Mouse (Mus musculus): ENCODE measurements around the gene Nbea. TPM values are rescaled to one million over a fixed set of nuclear protein-coding genes. Genes with fewer than 3 reads are reported as not detected.
"Not testable (repeated sequence)": the region's sequence is repeated elsewhere in the genome, so short reads cannot be mapped to it uniquely, and the experiment has no call there.

The Nbea gene
- polyA plus RNA-seq, 1 experiment from 2014 or later = 13.9 TPM

GRCm38 (mm10) chr3:55649541-55649940, 534.0 kb downstream of the Nbea start:
- Histone ChIP-seq H3K36me3 (peaks cover 9% of the 10 kb centered on the region; the same call in 1 of the 2 replicates), H3K27ac (no peak overlapping the region), H3K9me3 (no peaks in the 10 kb centered on the region), H3K27me3 (ENCODE audit: insufficient read depth, poor library complexity, severe bottlenecking) (no peaks in the 10 kb centered on the region), H3K4me3 (no peak overlapping the region), H3K4me1 (replicated peaks) (peaks cover 15% of the 10 kb centered on the region)
- 69% methylated on average over 5 of the region's 5 CpGs for WGBS
- no peak for DNase-seq (ENCODE audit: low spot score)

GRCm38 (mm10) chr3:55648299-55648698, 535.2 kb downstream of the Nbea start:
- DNase-seq (ENCODE audit: low spot score) = no peak
- H3K36me3 ChIP-seq = peaks cover 10% of the 10 kb centered on the region
- 83% methylated on average over 4 of the region's 4 CpGs for WGBS
- no peaks in the 10 kb centered on the region for H3K9me3 ChIP-seq
- no peak overlapping the region for H3K4me3 ChIP-seq
- H3K27me3 ChIP-seq (ENCODE audit: insufficient read depth, poor library complexity, severe bottlenecking) = no peaks in the 10 kb centered on the region
- H3K4me1 ChIP-seq (replicated peaks) = peaks cover 22% of the 10 kb centered on the region
- H3K27ac ChIP-seq = no peak overlapping the region

GRCm38 (mm10) chr3:55647176-55647575, 536.3 kb downstream of the Nbea start:
- Histone ChIP-seq H3K9me3 (no peaks in the 10 kb centered on the region), H3K27me3 (ENCODE audit: insufficient read depth, poor library complexity, severe bottlenecking) (no peaks in the 10 kb centered on the region), H3K4me1 (replicated peaks) (peaks cover 22% of the 10 kb centered on the region), H3K4me3 (no peak overlapping the region), H3K36me3 (peaks cover 15% of the 10 kb centered on the region), H3K27ac (no peak overlapping the region)
- no peak for DNase-seq (ENCODE audit: low spot score)
- 84% methylated on average over 6 of the region's 6 CpGs for WGBS

DNA sequence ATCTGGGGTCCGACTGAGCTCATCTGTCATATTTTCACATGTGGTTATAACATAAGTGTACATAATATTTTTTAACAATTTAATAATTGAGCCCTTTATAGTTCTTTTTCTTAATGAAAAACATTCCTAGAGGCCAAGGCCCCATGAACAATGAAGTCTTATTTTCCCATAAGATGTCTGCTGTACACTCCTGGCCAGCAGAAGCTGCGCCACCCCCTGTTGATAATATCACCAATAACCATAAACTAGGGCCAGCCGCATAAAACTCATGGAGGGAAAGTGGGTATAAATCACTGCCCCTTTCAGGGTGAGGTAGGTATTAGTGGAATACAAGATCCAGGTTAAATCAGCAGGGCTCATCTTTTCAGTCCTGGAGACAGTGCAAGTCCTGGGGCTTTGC, 537.1 kb downstream of the Nbea start:
- Histone ChIP-seq H3K9me3 (no peaks in the 10 kb centered on the region), H3K27ac (no peak overlapping the region), H3K4me1 (replicated peaks) (peaks cover 22% of the 10 kb centered on the region), H3K36me3 (peaks cover 21% of the 10 kb centered on the region), H3K4me3 (no peak overlapping the region), H3K27me3 (ENCODE audit: insufficient read depth, poor library complexity, severe bottlenecking) (no peaks in the 10 kb centered on the region)
- DNase-seq (ENCODE audit: low spot score) = no peak
- 91% methylated on average over 3 of the region's 3 CpGs for WGBS

GRCm38 (mm10) chr3:55644035-55644618, 539.4 kb downstream of the Nbea start:
- DNase-seq (ENCODE audit: low spot score) = peak; percentile 19
- Histone ChIP-seq H3K4me3 (no peak overlapping the region), H3K9me3 (no peaks in the 10 kb centered on the region), H3K27me3 (ENCODE audit: insufficient read depth, poor library complexity, severe bottlenecking) (no peaks in the 10 kb centered on the region), H3K27ac (peak overlapping the region; percentile 6; the same call in 1 of the 2 replicates), H3K36me3 (peaks cover 21% of the 10 kb centered on the region), H3K4me1 (replicated peaks) (peaks cover 13% of the 10 kb centered on the region)
- 62% methylated on average over 11 of the region's 11 CpGs for WGBS

GRCm38 (mm10) chr3:55637660-55638059, 545.8 kb downstream of the Nbea start:
- no peaks in the 10 kb centered on the region for H3K9me3 ChIP-seq
- peaks cover 8% of the 10 kb centered on the region; the same call in 1 of the 2 replicates for H3K36me3 ChIP-seq
- peaks cover 8% of the 10 kb centered on the region; the same call in 1 of the 2 replicates for H3K4me1 ChIP-seq (replicated peaks)
- WGBS = 86% methylated on average over 7 of the region's 7 CpGs
- no peak for DNase-seq (ENCODE audit: low spot score)
- no peak overlapping the region for H3K4me3 ChIP-seq
- no peaks in the 10 kb centered on the region for H3K27me3 ChIP-seq (ENCODE audit: insufficient read depth, poor library complexity, severe bottlenecking)
- H3K27ac ChIP-seq = no peak overlapping the region

DNA sequence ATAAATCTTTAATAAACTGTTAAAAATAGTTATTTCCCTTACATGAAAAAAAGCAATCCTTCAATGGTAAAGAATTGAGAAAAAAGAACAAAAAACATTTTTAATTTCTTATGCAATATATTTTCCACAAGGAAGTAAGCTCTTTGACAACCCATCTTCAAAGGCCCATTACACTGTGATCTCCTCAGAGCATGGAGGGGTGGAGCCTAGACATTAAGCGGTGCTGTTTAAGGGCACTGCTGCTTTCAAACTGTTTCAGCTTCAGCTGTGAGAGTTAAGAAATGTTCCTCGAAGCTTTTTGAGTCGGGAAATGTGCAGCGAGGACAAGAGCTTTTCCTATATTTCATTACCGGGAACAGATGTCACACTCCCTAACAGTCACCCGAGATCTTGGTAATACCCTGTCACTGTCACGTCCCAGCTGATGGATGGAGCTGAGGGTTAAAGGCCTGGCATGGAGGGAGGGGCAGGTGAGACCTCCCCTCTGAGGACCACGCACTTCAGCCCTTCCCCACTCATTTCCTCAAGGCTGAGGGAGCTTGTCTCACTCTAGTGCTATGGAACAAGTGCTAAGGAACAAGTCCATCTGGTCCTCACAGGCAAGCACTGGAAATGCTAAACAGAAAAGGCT, 547.8 kb downstream of the Nbea start:
- Histone ChIP-seq H3K27ac (no peak overlapping the region), H3K27me3 (ENCODE audit: insufficient read depth, poor library complexity, severe bottlenecking) (no peaks in the 10 kb centered on the region), H3K36me3 (peaks cover 5% of the 10 kb centered on the region; the same call in 1 of the 2 replicates), H3K4me3 (no peak overlapping the region), H3K9me3 (no peaks in the 10 kb centered on the region), H3K4me1 (replicated peaks) (peaks cover 8% of the 10 kb centered on the region; the same call in 1 of the 2 replicates)
- WGBS = 64% methylated on average over 8 of the region's 8 CpGs
- DNase-seq (ENCODE audit: low spot score) = no peak

DNA sequence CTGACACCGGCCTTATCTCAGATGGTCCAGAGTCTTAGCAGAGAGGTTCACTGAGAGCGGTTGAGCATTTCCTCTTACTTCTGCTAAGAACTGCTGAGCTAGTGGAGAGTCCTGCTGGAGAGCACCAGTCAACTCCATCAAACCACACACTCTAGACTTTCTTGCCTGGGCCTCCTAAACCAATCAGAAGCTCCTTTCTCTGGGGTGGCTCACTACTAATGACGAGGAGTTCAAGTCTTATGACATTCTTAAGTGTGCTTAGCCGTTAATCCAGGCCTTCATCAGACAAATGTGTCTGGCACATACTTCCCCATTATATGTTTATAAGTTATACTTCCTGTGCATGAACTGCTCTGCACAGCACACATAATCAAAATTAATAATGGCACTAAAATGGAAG, 556.4 kb downstream of the Nbea start:
- Histone ChIP-seq H3K27ac (no peak overlapping the region), H3K27me3 (ENCODE audit: insufficient read depth, poor library complexity, severe bottlenecking) (no peaks in the 10 kb centered on the region), H3K4me1 (replicated peaks) (no peaks in the 10 kb centered on the region), H3K36me3 (peaks cover 32% of the 10 kb centered on the region), H3K4me3 (no peak overlapping the region), H3K9me3 (no peaks in the 10 kb centered on the region)
- 91% methylated on average over 4 of the region's 4 CpGs for WGBS
- no peak for DNase-seq (ENCODE audit: low spot score)

- H3K27me3 ChIP-seq (ENCODE audit: insufficient read depth, poor library complexity, severe bottlenecking); H3K36me3 ChIP-seq; H3K4me3 ChIP-seq; DNase-seq (ENCODE audit: low spot score); H3K9me3 ChIP-seq; H3K4me1 ChIP-seq (replicated peaks); H3K27ac ChIP-seq: not testable (repeated sequence)
- WGBS = 90% methylated on average over 3 of the region's 3 CpGs
Measured at GRCm38 (mm10) chr3:55621958-55622357, 561.5 kb downstream of the Nbea start.

DNA sequence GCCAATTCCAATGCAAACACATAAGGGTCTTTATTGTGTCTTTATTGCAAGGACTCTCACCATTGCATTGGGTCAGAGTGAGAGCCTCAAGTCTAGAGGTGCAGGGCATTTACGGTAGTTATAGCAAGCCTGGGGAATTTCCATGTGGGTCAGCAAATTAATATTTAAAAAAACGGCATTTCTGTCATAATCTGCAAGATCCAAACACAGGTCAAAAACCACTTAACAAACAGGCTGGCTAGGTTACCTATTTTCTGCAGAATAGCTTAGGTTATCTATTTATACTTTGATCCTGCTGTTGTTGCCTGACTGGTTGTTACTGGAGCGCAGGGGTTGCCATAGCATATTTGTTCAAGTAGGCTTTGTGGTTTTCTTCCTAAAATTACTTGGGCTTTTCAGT, 565.1 kb downstream of the Nbea start:
- H3K36me3 ChIP-seq = no peaks in the 10 kb centered on the region
- no peak overlapping the region for H3K4me3 ChIP-seq
- 94% methylated on average over 3 of the region's 3 CpGs for WGBS
- no peaks in the 10 kb centered on the region for H3K27me3 ChIP-seq (ENCODE audit: insufficient read depth, poor library complexity, severe bottlenecking)
- no peaks in the 10 kb centered on the region for H3K4me1 ChIP-seq (replicated peaks)
- no peaks in the 10 kb centered on the region for H3K9me3 ChIP-seq
- no peak for DNase-seq (ENCODE audit: low spot score)
- H3K27ac ChIP-seq = no peak overlapping the region

DNA sequence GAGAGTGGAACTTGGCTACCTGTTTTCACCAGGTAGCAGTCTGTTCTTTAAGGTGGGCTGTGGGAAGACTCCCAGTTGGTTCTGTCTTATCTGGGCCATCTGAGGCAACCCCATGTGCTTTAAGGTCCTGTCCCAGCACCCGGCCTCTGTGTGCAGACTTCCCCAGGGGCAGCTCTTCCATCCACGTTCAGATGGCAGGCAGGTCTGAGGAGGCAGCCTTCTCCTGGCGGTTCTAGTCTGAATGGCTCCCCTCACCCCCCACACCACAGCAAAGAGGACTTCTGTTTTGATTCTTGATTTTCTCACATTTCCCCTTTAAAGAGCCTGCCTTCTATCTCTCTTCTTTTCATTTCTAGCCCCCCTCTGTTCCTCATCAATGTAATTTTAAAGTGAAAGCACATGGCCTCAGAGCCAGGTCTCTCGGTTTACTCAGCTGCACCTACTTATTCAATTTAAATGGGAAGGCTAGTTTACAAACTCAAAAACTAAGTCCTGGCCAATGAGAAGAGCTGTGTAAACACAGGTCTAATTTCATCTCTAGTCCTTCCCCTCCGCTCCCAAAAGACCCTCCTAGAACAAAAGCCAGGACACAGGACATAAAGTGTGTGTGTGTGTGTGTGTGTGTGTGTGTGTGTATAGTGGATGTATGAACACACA, 570.9 kb downstream of the Nbea start:
- Histone ChIP-seq H3K27me3 (ENCODE audit: insufficient read depth, poor library complexity, severe bottlenecking) (no peaks in the 10 kb centered on the region), H3K4me1 (replicated peaks) (peaks cover 9% of the 10 kb centered on the region; the same call in 1 of the 2 replicates), H3K36me3 (no peaks in the 10 kb centered on the region), H3K4me3 (no peak overlapping the region), H3K27ac (peak overlapping the region; percentile 59; the same call in 1 of the 2 replicates), H3K9me3 (no peaks in the 10 kb centered on the region)
- no peak for DNase-seq (ENCODE audit: low spot score)
- 46% methylated on average over 5 of the region's 5 CpGs for WGBS

DNA sequence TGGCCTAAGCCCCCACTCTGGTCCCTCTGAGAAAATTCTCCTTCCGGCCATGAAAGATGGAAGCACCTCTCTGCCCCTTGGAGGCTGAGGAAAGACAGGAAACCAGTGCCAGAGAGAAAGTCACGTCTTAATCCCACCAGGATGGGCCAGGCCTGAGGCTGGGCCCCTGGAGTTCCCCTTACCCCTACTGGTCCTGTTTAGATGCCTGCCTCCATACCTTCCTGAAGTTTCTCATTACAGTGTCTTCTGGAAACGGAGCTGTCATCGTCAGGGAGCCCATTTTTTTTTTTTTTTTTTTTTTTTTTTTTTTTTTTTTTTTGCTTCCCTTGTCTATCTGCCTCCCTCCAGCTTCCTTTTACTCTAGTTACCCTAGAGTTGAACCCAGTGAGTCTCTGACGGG, 571.5 kb downstream of the Nbea start:
- Histone ChIP-seq H3K9me3 (no peaks in the 10 kb centered on the region), H3K36me3 (no peaks in the 10 kb centered on the region), H3K4me1 (replicated peaks) (peaks cover 9% of the 10 kb centered on the region; the same call in 1 of the 2 replicates), H3K27ac (peak overlapping the region; percentile 59; the same call in 1 of the 2 replicates), H3K27me3 (ENCODE audit: insufficient read depth, poor library complexity, severe bottlenecking) (no peaks in the 10 kb centered on the region), H3K4me3 (no peak overlapping the region)
- DNase-seq (ENCODE audit: low spot score) = no peak
- 59% methylated on average over 5 of the region's 5 CpGs for WGBS

DNA sequence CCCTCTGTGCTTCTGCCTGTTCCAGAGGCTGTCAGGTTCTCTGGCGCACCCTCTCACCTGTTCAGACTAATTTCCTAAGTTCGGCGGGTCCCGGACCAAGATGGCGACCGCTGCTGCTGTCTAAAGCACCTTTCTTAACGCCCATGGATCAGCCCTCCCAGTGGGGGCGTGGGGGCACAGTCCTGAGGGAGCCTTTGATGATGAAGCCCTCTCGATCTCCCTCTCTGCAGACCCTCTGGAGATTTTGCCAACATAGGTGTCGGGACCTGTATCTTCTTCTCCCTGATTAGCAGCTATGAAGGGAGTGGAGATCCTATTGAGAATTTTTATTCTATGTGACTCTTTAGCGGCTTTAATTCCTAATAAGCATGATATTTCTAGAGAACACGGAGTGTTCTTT, 573.3 kb downstream of the Nbea start:
- no peaks in the 10 kb centered on the region for H3K36me3 ChIP-seq
- no peak overlapping the region for H3K4me3 ChIP-seq
- H3K9me3 ChIP-seq = no peaks in the 10 kb centered on the region
- H3K27ac ChIP-seq = no peak overlapping the region
- DNase-seq (ENCODE audit: low spot score) = no peak
- peaks cover 9% of the 10 kb centered on the region; the same call in 1 of the 2 replicates for H3K4me1 ChIP-seq (replicated peaks)
- WGBS = 89% methylated on average over 12 of the region's 12 CpGs
- H3K27me3 ChIP-seq (ENCODE audit: insufficient read depth, poor library complexity, severe bottlenecking) = no peaks in the 10 kb centered on the region

All from hindbrain, embryonic 10.5 days (tissue).